Mouse (Mus musculus): ENCODE results near the gene Rab43. TPM values are rescaled to one million over a fixed set of nuclear protein-coding genes. Genes with fewer than 3 reads are reported as not detected.

The Rab43 gene
- polyA plus RNA-seq, 1 experiment from 2014 or later, result 20.6 TPM

DNA sequence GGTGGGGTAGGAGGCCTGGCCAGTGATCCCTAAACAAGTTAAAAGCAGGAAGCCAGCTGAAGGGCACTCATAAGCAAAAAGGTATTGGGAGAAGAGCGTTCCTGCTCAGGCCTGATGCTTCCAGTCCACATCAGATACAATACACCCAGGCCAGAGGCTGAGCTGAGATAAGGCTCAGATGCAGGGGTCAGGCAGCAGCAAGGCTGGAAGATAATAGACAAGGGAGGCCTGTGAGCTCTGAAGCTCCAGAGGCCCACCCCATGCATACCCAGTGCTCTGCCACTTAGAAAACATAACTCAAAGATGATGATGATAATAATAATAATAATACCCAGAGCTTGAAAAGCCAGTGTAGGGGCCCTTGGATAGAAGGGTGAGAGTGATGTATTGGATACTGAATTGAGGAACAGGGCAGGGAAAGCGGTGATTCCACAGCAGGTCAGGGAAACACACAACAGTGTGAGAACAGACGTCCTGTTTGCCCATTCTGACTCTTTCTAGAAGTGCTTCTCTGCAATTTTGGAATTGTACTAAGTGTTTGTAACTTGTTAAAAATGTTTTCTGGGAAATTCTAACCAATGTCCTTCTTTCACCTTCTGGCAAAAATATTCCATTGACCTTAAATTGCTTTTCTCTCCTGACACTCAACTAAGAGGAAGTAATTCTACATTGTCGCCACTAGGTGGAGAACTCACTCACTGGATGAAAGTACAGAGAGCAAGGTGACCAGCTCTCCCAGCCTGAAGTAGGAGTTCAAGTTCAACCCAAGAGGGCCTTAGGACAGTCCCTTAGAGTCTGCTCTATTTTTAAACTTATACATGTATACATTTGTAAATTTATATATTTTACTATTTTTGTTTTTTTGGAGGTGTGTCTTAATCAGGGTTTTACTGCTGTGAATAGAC lies 48.3 kb downstream of the Rab43 start:
- ATAC-seq (ENCODE audit: low read depth), result peak; percentile 99
- H3K4me3 ChIP-seq (replicated peaks), result 0 out of 2 replicates have a peak overlapping the region, but pooled peaks have one; percentile 1
- H3K9ac ChIP-seq, result peak overlapping the region; percentile 64
- peak overlapping the region; percentile 92 for H3K27ac ChIP-seq
- H3K36me3 ChIP-seq, result no peaks in the 10 kb centered on the region
- peak; percentile 80 for DNase-seq
- H3K4me2 ChIP-seq, result peak overlapping the region; percentile 40
- peaks cover 39% of the 10 kb centered on the region for H3K4me1 ChIP-seq (replicated peaks)
- 40% methylated on average over 4 of the region's 4 CpGs for whole genome bisulfite sequencing (ENCODE audit: insufficient replicate concordance)
- no peaks in the 10 kb centered on the region for H3K27me3 ChIP-seq
- H3K9me3 ChIP-seq (replicated peaks), result peaks cover 3% of the 10 kb centered on the region

- peaks cover 39% of the 10 kb centered on the region for H3K4me1 ChIP-seq (replicated peaks)
- H3K4me3 ChIP-seq (replicated peaks), result no peak overlapping the region
- no peaks in the 10 kb centered on the region for H3K27me3 ChIP-seq
- H3K4me2 ChIP-seq, result no peak overlapping the region
- H3K9ac ChIP-seq, result peak overlapping the region; percentile 64; the same call in 1 of the 2 replicates
- peak overlapping the region; percentile 92 for H3K27ac ChIP-seq
- ATAC-seq (ENCODE audit: low read depth) (no peak), DNase-seq (no peak)
- 84% methylated on average over 5 of the region's 5 CpGs for WGBS (ENCODE audit: insufficient replicate concordance)
- peaks cover 3% of the 10 kb centered on the region for H3K9me3 ChIP-seq (replicated peaks)
- no peaks in the 10 kb centered on the region for H3K36me3 ChIP-seq
Measured at GRCm38 (mm10) chr6:87762161-87762560, 49.8 kb downstream of the Rab43 start.

GRCm38 (mm10) chr6:87759850-87760249 lies 52.1 kb downstream of the Rab43 start:
- no peak for DNase-seq
- Histone ChIP-seq H3K9ac (no peak overlapping the region), H3K4me2 (no peak overlapping the region), H3K36me3 (no peaks in the 10 kb centered on the region), H3K4me1 (replicated peaks) (peaks cover 40% of the 10 kb centered on the region), H3K9me3 (replicated peaks) (peaks cover 3% of the 10 kb centered on the region), H3K27me3 (no peaks in the 10 kb centered on the region), H3K27ac (peak overlapping the region; percentile 53), H3K4me3 (replicated peaks) (no peak overlapping the region)
- no peak for ATAC-seq (ENCODE audit: low read depth)
- WGBS (ENCODE audit: insufficient replicate concordance), result 48% methylated on average over 3 of the region's 3 CpGs

GRCm38 (mm10) chr6:87759404-87759803 lies 52.6 kb downstream of the Rab43 start:
- Histone ChIP-seq H3K4me2 (no peak overlapping the region), H3K9ac (no peak overlapping the region), H3K4me3 (replicated peaks) (no peak overlapping the region), H3K36me3 (no peaks in the 10 kb centered on the region), H3K9me3 (replicated peaks) (peaks cover 3% of the 10 kb centered on the region), H3K27me3 (no peaks in the 10 kb centered on the region), H3K27ac (peak overlapping the region; percentile 53; the same call in 1 of the 2 replicates), H3K4me1 (replicated peaks) (peaks cover 42% of the 10 kb centered on the region)
- WGBS (ENCODE audit: insufficient replicate concordance), result 68% methylated on average over 3 of the region's 3 CpGs
- DNase-seq (no peak), ATAC-seq (ENCODE audit: low read depth) (no peak)

DNA sequence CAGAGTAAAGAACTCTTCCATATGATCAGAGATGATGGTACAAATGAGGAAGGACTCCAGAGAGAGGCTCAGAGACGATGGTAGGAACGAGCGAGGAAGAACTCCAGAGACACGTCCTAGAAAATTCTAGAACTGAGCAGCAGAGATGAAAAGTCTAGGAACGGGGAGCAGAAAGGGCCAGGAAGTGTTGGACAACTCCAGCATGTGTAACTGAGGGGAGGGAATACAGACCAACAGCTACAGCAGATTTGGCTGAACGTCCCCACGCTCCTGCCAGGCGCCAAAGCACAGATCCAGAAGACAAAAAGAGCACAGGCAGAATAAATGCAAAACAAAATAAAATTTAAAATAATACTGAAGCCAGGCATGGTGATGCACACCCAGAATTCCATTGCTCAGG lies 55.1 kb downstream of the Rab43 start:
- Histone ChIP-seq H3K4me2 (no peak overlapping the region), H3K27me3 (no peaks in the 10 kb centered on the region), H3K4me1 (replicated peaks) (peaks cover 26% of the 10 kb centered on the region), H3K9ac (no peak overlapping the region), H3K36me3 (no peaks in the 10 kb centered on the region), H3K4me3 (replicated peaks) (no peak overlapping the region), H3K9me3 (replicated peaks) (no peaks in the 10 kb centered on the region), H3K27ac (no peak overlapping the region)
- DNase-seq (no peak), ATAC-seq (ENCODE audit: low read depth) (no peak)
- WGBS (ENCODE audit: insufficient replicate concordance), result 81% methylated on average over 8 of the region's 8 CpGs

- DNase-seq (no peak), ATAC-seq (ENCODE audit: low read depth) (no peak)
- 86% methylated on average over 4 of the region's 4 CpGs for WGBS (ENCODE audit: insufficient replicate concordance)
- H3K4me2 ChIP-seq, result no peak overlapping the region
- H3K9me3 ChIP-seq (replicated peaks), result no peaks in the 10 kb centered on the region
- H3K9ac ChIP-seq, result no peak overlapping the region
- no peaks in the 10 kb centered on the region for H3K36me3 ChIP-seq
- H3K4me3 ChIP-seq (replicated peaks), result no peak overlapping the region
- no peak overlapping the region for H3K27ac ChIP-seq
- H3K4me1 ChIP-seq (replicated peaks), result peaks cover 18% of the 10 kb centered on the region
- peaks cover 6% of the 10 kb centered on the region; the same call in 1 of the 2 replicates for H3K27me3 ChIP-seq
Measured at GRCm38 (mm10) chr6:87755196-87755595, 56.8 kb downstream of the Rab43 start.

- no peak for DNase-seq
- Histone ChIP-seq H3K9me3 (replicated peaks) (no peaks in the 10 kb centered on the region), H3K36me3 (no peaks in the 10 kb centered on the region), H3K4me1 (replicated peaks) (peaks cover 48% of the 10 kb centered on the region), H3K27me3 (peaks cover 6% of the 10 kb centered on the region; the same call in 1 of the 2 replicates), H3K4me2 (no peak overlapping the region), H3K4me3 (replicated peaks) (no peak overlapping the region), H3K9ac (no peak overlapping the region), H3K27ac (no peak overlapping the region)
- WGBS (ENCODE audit: insufficient replicate concordance), result 70% methylated on average over 6 of the region's 6 CpGs
- no peak for ATAC-seq (ENCODE audit: low read depth)
Measured at GRCm38 (mm10) chr6:87751574-87751973, 60.4 kb downstream of the Rab43 start.

GRCm38 (mm10) chr6:87750184-87750910 lies 61.6 kb downstream of the Rab43 start:
- no peak for DNase-seq

GRCm38 (mm10) chr6:87748531-87748930 lies 63.4 kb downstream of the Rab43 start:
- Histone ChIP-seq H3K4me1 (replicated peaks) (peaks cover 61% of the 10 kb centered on the region), H3K4me2 (no peak overlapping the region), H3K27me3 (peaks cover 6% of the 10 kb centered on the region; the same call in 1 of the 2 replicates), H3K36me3 (no peaks in the 10 kb centered on the region), H3K9ac (no peak overlapping the region), H3K9me3 (replicated peaks) (no peaks in the 10 kb centered on the region), H3K27ac (peak overlapping the region; percentile 74), H3K4me3 (replicated peaks) (no peak overlapping the region)
- no peak for ATAC-seq (ENCODE audit: low read depth)
- no peak for DNase-seq
- 69% methylated on average over 6 of the region's 6 CpGs for WGBS (ENCODE audit: insufficient replicate concordance)

More at GRCm38 (mm10) chr6:87750184-87750910, 61.6 kb downstream of the Rab43 start:
- Histone ChIP-seq H3K4me2 (no peak overlapping the region), H3K27me3 (peaks cover 6% of the 10 kb centered on the region; the same call in 1 of the 2 replicates), H3K9me3 (replicated peaks) (no peaks in the 10 kb centered on the region), H3K36me3 (no peaks in the 10 kb centered on the region), H3K9ac (no peak overlapping the region), H3K4me3 (replicated peaks) (no peak overlapping the region), H3K4me1 (replicated peaks) (peaks cover 59% of the 10 kb centered on the region), H3K27ac (no peak overlapping the region)
- no peak for ATAC-seq (ENCODE audit: low read depth)
- 61% methylated on average over 8 of the region's 8 CpGs for WGBS (ENCODE audit: insufficient replicate concordance)

GRCm38 (mm10) chr6:87748078-87748477 lies 63.9 kb downstream of the Rab43 start:
- Histone ChIP-seq H3K4me1 (replicated peaks) (peaks cover 66% of the 10 kb centered on the region), H3K4me2 (no peak overlapping the region), H3K27ac (peak overlapping the region; percentile 74), H3K36me3 (no peaks in the 10 kb centered on the region), H3K9ac (no peak overlapping the region), H3K27me3 (peaks cover 6% of the 10 kb centered on the region; the same call in 1 of the 2 replicates), H3K9me3 (replicated peaks) (no peaks in the 10 kb centered on the region), H3K4me3 (replicated peaks) (no peak overlapping the region)
- DNase-seq (no peak), ATAC-seq (ENCODE audit: low read depth) (no peak)
- 65% methylated on average over 2 of the region's 2 CpGs for WGBS (ENCODE audit: insufficient replicate concordance)

GRCm38 (mm10) chr6:87746849-87747248 lies 65.1 kb downstream of the Rab43 start:
- Histone ChIP-seq H3K4me1 (replicated peaks) (peaks cover 78% of the 10 kb centered on the region), H3K9me3 (replicated peaks) (no peaks in the 10 kb centered on the region), H3K27me3 (peaks cover 6% of the 10 kb centered on the region; the same call in 1 of the 2 replicates), H3K9ac (peak overlapping the region; percentile 37), H3K27ac (peak overlapping the region; percentile 74), H3K36me3 (no peaks in the 10 kb centered on the region), H3K4me2 (peak overlapping the region; percentile 36), H3K4me3 (replicated peaks) (no peak overlapping the region)
- DNase-seq (no peak), ATAC-seq (ENCODE audit: low read depth) (peak; percentile 83)
- WGBS (ENCODE audit: insufficient replicate concordance), result 68% methylated on average over 2 of the region's 2 CpGs

Measured in liver, embryonic 13.5 days (tissue).